Mouse (Mus musculus): ENCODE measurements around the gene Mast4. TPM values are rescaled to one million over a fixed set of nuclear protein-coding genes. Genes with fewer than 3 reads are reported as not detected.

Mast4 gene
- polyA plus RNA-seq, 1 experiment, result 51.8 TPM

DNA sequence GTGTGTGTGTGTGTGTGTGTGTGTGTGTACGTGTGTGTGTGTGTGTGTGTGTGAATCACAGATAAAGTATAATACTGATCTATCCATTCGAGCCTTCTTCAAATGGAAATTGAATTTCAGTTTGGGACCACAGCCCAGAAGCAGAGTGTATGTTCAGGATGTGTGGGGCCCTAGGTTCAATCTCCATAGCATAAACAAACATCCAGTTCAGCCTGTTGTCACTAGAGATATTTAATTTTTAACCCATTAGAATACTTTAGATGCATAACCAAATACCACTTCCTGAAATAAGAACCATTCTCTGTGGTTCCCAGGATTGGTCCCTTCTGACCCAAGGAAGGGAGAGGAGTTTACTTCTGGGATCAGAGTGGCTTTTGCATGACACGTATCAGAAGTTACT lies 468.8 kb downstream of the Mast4 start:
- no peak overlapping the region for H3K27ac ChIP-seq (ENCODE audit: insufficient read depth, low read length)
- TF ChIP-seq POLR2A (IDR thresholded peaks at IDR 0.05; ENCODE audit: low read depth, low read length) (no peak), CTCF (IDR thresholded peaks at IDR 0.05; ENCODE audit: borderline replicate concordance, insufficient read depth, low read length) (no peak)

DNA sequence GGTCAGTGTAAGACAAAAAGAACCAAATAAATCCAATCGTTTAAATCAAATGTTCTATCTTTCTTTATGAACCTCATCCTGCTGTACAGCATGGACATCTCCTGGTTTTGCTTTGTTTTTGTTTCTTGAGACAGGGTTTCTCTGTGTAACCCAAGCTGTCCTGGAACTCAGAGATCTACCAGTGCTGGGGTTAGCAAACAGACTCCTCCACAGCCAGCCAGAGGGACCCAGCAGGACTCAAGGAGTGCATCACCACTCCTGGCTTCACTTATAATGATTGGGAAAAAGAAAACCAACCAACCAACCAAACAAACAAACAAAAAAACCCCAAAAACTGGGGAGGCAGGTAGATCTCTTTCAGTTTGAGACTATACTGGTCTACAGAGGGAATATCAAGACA lies 469.5 kb downstream of the Mast4 start:
- Histone ChIP-seq H3K4me3 (ENCODE audit: insufficient read depth, low read length) (no peak overlapping the region), H3K27ac (ENCODE audit: insufficient read depth, low read length) (no peak overlapping the region), H3K4me1 (ENCODE audit: control insufficient read depth, insufficient read depth, low read length) (peaks cover 2% of the 10 kb centered on the region; the same call in 1 of the 2 replicates)
- no peak for TF ChIP-seq CTCF (IDR thresholded peaks at IDR 0.05; ENCODE audit: borderline replicate concordance, insufficient read depth, low read length)
- TF ChIP-seq POLR2A (IDR thresholded peaks at IDR 0.05; ENCODE audit: low read depth, low read length), result no peak

More for the DNA sequence above, 468.8 kb downstream of the Mast4 start:
- peaks cover 2% of the 10 kb centered on the region; the same call in 1 of the 2 replicates for H3K4me1 ChIP-seq (ENCODE audit: control insufficient read depth, insufficient read depth, low read length)
- no peak overlapping the region for H3K4me3 ChIP-seq (ENCODE audit: insufficient read depth, low read length)

DNA sequence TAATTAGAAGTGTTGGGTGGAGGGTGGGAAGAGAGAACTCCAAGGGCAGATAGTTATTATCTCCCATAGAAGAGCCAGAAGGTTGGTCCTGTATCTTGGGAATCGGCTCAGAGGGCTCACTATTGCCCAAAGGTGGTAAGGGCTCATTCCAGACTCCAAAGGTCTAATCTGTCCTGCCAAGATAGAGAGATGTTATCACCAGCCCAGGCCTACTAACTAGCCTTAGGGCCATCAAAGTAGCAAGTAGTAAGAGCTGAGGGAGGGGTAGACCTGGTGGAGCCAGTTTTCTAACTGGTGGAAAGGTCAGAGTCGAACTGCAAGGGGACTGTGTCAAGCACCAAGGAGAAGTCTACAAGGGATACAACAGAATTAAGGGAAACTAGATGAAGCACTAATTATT lies 470.2 kb downstream of the Mast4 start:
- peaks cover 2% of the 10 kb centered on the region; the same call in 1 of the 2 replicates for H3K4me1 ChIP-seq (ENCODE audit: control insufficient read depth, insufficient read depth, low read length)
- H3K27ac ChIP-seq (ENCODE audit: insufficient read depth, low read length), result no peak overlapping the region
- no peak for TF ChIP-seq CTCF (IDR thresholded peaks at IDR 0.05; ENCODE audit: borderline replicate concordance, insufficient read depth, low read length)
- no peak for TF ChIP-seq POLR2A (IDR thresholded peaks at IDR 0.05; ENCODE audit: low read depth, low read length)

DNA sequence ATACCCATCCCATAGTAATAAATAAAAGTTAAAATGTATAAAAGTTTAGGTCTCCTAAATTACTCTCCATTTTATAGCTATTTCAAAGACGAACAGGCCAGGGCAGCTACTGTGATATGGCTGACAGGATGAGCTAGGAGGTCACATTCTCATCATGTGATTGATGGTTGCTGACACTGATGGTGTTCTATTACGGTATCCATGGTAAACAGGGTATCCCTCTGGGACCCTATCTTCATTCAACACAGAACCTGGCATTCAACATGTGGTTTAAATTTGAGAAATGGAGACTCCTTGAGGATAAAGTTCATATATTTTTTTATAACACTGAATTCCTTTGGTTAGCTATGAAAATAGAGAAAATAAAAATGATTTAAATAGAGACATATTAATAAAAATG lies 471.3 kb downstream of the Mast4 start:
- no peak overlapping the region for H3K4me3 ChIP-seq (ENCODE audit: insufficient read depth, low read length)
- no peak for TF ChIP-seq POLR2A (IDR thresholded peaks at IDR 0.05; ENCODE audit: low read depth, low read length)
- TF ChIP-seq CTCF (IDR thresholded peaks at IDR 0.05; ENCODE audit: borderline replicate concordance, insufficient read depth, low read length), result no peak
- H3K27ac ChIP-seq (ENCODE audit: insufficient read depth, low read length), result no peak overlapping the region
- H3K4me1 ChIP-seq (ENCODE audit: control insufficient read depth, insufficient read depth, low read length), result peaks cover 2% of the 10 kb centered on the region; the same call in 1 of the 2 replicates

More for the DNA sequence above, 470.2 kb downstream of the Mast4 start:
- H3K4me3 ChIP-seq (ENCODE audit: insufficient read depth, low read length), result no peak overlapping the region

DNA sequence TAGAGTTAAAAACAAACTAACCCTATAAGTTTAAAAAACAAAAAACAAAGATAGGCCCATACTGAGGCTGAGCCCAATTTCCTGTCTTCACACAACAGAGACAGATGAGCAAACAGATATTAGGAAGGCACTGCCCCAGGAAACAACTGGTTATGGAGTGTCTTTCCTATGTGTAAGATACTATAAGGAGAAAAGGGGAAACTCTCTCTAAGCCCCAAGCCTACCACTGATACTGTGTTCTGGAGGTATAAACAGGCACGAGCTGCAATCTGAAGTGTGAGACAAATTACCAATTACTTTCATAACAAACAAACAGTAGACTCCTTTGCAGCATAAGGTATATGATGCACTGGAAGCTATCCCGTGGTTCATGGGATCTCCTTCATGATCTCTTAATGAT lies 471.9 kb downstream of the Mast4 start:
- H3K4me3 ChIP-seq (ENCODE audit: insufficient read depth, low read length), result no peak overlapping the region
- TF ChIP-seq CTCF (IDR thresholded peaks at IDR 0.05; ENCODE audit: borderline replicate concordance, insufficient read depth, low read length) (no peak), POLR2A (IDR thresholded peaks at IDR 0.05; ENCODE audit: low read depth, low read length) (no peak)

DNA sequence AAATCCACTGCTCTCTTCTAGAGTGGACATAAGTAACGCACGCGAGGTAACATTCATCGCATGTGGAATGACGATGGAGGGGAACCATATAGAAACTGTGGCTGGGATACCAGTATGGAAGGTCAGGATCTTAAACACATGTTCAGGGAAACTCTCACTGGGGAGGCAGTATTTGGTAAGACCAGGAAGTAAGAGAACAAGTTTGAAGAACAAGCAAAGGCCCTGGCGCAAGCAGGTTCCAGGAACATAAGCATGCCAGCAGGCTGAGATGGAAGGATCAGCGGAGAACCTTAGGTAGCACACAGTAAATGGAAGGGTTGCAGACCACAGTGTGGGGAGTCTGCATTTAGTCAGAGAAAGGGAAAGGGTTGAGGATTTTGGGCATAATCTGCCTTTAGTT lies 473.6 kb downstream of the Mast4 start:
- peaks cover 13% of the 10 kb centered on the region for H3K4me1 ChIP-seq (ENCODE audit: control insufficient read depth, insufficient read depth, low read length)
- no peak overlapping the region for H3K4me3 ChIP-seq (ENCODE audit: insufficient read depth, low read length)
- TF ChIP-seq CTCF (IDR thresholded peaks at IDR 0.05; ENCODE audit: borderline replicate concordance, insufficient read depth, low read length) (no peak), POLR2A (IDR thresholded peaks at IDR 0.05; ENCODE audit: low read depth, low read length) (no peak)
- H3K27ac ChIP-seq (ENCODE audit: insufficient read depth, low read length), result 0 out of 2 replicates have a peak overlapping the region, but pooled peaks have one; percentile 32

More for the DNA sequence above, 471.9 kb downstream of the Mast4 start:
- Histone ChIP-seq H3K27ac (ENCODE audit: insufficient read depth, low read length) (no peak overlapping the region), H3K4me1 (ENCODE audit: control insufficient read depth, insufficient read depth, low read length) (peaks cover 7% of the 10 kb centered on the region; the same call in 1 of the 2 replicates)

DNA sequence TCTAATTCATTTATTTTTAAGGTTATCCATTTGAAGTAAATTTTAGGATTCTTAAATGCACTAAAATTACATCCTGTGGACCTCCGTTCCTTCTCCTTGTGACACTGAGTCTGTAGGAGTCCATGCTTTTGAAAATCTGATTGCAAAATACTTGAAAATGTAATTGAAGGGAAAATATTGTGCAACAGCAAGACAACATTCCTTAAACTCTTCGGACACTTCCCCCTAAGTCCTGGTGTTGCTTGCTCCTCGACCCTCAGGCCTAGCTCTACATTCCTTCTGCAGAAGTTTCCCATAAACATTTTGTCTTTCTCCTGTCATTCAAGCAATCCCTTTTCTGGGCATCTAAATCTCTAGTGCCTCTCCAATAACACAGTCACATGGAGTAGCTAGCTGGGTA lies 474.2 kb downstream of the Mast4 start:
- Histone ChIP-seq H3K4me3 (ENCODE audit: insufficient read depth, low read length) (no peak overlapping the region), H3K4me1 (ENCODE audit: control insufficient read depth, insufficient read depth, low read length) (peaks cover 13% of the 10 kb centered on the region), H3K27ac (ENCODE audit: insufficient read depth, low read length) (0 out of 2 replicates have a peak overlapping the region, but pooled peaks have one; percentile 32)
- TF ChIP-seq CTCF (IDR thresholded peaks at IDR 0.05; ENCODE audit: borderline replicate concordance, insufficient read depth, low read length) (no peak), POLR2A (IDR thresholded peaks at IDR 0.05; ENCODE audit: low read depth, low read length) (no peak)

DNA sequence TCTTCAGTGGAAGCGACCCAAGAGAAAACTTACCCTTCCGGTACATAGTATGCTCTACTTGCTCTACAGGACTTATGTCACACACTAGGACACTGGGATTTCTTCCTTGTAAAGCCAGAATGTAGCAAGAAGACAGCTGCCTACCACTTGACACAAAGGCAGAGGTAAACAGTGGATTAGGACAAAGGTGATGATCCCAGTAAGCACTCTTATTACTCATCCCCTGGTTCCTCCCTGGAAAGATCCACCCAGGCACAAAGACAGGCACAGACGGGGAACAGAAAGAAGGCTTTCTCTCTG lies 476.8 kb downstream of the Mast4 start:
- Histone ChIP-seq H3K27ac (ENCODE audit: insufficient read depth, low read length) (no peak overlapping the region), H3K4me1 (ENCODE audit: control insufficient read depth, insufficient read depth, low read length) (peaks cover 13% of the 10 kb centered on the region), H3K4me3 (ENCODE audit: insufficient read depth, low read length) (no peak overlapping the region)
- no peak for TF ChIP-seq CTCF (IDR thresholded peaks at IDR 0.05; ENCODE audit: borderline replicate concordance, insufficient read depth, low read length)
- no peak for TF ChIP-seq POLR2A (IDR thresholded peaks at IDR 0.05; ENCODE audit: low read depth, low read length)

DNA sequence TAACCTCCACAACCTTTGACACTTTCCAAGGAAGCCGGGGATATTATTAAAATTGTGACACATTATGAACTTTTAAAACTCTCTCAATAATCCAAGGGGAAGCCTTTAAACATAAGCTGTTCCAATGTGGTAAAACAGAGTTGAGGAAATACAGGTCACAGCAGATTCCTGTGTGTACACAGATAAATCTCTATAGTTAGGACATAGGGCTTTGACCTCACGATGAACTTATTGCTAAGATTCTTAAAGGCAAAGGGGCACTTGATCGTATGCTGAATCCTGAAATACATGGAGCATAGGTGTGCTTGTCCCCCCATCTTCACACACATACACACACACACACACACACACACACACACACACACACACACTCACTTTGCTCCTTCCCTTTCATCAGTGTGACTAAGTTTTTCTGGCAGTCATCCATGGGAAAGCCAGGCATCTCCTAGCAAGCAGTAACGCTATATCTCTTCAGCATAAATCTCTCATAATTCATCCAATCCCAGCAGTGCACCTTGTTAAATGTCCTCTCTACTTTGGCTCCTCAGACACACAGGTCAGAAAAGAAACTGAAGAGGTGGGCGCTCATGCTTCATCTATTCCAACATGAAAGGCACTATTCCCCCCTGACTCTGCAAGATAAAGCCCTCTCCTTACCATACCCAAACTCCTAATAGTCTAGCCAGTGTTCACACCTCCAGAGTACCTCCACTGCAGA lies 477.3 kb downstream of the Mast4 start:
- TF ChIP-seq CTCF (IDR thresholded peaks at IDR 0.05; ENCODE audit: borderline replicate concordance, insufficient read depth, low read length) (no peak), POLR2A (IDR thresholded peaks at IDR 0.05; ENCODE audit: low read depth, low read length) (no peak)

DNA sequence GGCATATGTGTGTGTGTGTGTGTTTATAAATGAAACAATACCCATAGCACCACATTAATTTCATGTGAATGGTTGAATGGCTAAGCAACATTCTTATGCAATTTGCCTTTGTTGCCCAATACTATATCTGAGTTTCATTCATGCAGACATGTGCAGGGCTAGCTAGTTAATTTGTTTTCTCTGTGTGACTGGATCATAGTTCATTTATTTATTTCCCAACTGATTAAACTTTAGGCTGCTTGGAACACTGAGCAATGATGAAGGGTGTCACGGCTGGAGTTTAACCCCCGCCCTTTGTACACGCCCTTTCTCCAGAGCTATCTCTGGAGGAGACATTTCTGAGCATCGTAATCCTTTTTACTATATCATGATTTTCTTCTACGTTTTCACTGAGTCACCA lies 481.4 kb downstream of the Mast4 start:
- Histone ChIP-seq H3K27ac (ENCODE audit: insufficient read depth, low read length) (no peak overlapping the region), H3K4me3 (ENCODE audit: insufficient read depth, low read length) (no peak overlapping the region), H3K4me1 (ENCODE audit: control insufficient read depth, insufficient read depth, low read length) (peaks cover 14% of the 10 kb centered on the region)
- no peak for TF ChIP-seq POLR2A (IDR thresholded peaks at IDR 0.05; ENCODE audit: low read depth, low read length)
- TF ChIP-seq CTCF (IDR thresholded peaks at IDR 0.05; ENCODE audit: borderline replicate concordance, insufficient read depth, low read length), result no peak

More for the DNA sequence above, 477.3 kb downstream of the Mast4 start:
- no peak overlapping the region for H3K27ac ChIP-seq (ENCODE audit: insufficient read depth, low read length)
- no peak overlapping the region for H3K4me3 ChIP-seq (ENCODE audit: insufficient read depth, low read length)
- H3K4me1 ChIP-seq (ENCODE audit: control insufficient read depth, insufficient read depth, low read length), result peaks cover 13% of the 10 kb centered on the region
